Mouse (Mus musculus): ENCODE measurements at regions not wholly inside any gene's neighbourhood (a gene's known extent, or its start where the extent isn't known, plus 50 kb on each side); places are given as distances from the start of the nearest gene placed in this dataset.

GRCm38 (mm10) chr6:94911374-94911773 is 205.7 kb upstream of the Kbtbd8 start:
- peak; percentile 31 for DNase-seq (ENCODE audit: extremely low spot score)

GRCm38 (mm10) chr6:94900862-94901261 is 200.9 kb upstream of the Lrig1 start:
- DNase-seq (ENCODE audit: extremely low spot score): no peak

GRCm38 (mm10) chr6:94898881-94899280 is 198.9 kb upstream of the Lrig1 start:
- no peak for DNase-seq (ENCODE audit: extremely low spot score)

GRCm38 (mm10) chr6:94890165-94890564 is 190.2 kb upstream of the Lrig1 start:
- peak; percentile 19 for DNase-seq (ENCODE audit: extremely low spot score)

- no peak for DNase-seq (ENCODE audit: extremely low spot score)
These were observed 189.3 kb upstream of the Lrig1 start for GRCm38 (mm10) chr6:94889271-94889670.

DNA sequence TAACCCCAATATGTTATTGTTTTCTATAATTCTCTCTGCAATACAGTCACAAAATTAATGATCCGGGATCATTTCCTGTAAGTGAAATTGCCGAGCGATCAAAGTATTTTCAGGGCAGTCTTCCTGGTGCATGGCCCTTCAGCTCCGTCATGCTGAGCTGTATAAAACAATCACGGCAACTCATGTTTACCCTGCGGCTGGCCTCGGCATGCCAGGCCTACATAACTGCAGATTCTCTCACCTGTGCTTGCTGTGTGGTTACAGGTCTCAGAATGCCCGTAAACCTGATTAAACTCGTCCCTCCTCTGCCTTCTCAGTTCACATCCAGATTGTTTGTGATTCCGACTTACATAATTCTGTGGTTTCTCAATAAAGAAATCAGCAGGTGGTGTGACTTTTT is 181.2 kb upstream of the Lrig1 start:
- no peak for DNase-seq (ENCODE audit: extremely low spot score)

GRCm38 (mm10) chr6:94875841-94876240 is 175.9 kb upstream of the Lrig1 start:
- DNase-seq (ENCODE audit: extremely low spot score): no peak

GRCm38 (mm10) chr6:94875065-94875464 is 175.1 kb upstream of the Lrig1 start:
- no peak for DNase-seq (ENCODE audit: extremely low spot score)

DNA sequence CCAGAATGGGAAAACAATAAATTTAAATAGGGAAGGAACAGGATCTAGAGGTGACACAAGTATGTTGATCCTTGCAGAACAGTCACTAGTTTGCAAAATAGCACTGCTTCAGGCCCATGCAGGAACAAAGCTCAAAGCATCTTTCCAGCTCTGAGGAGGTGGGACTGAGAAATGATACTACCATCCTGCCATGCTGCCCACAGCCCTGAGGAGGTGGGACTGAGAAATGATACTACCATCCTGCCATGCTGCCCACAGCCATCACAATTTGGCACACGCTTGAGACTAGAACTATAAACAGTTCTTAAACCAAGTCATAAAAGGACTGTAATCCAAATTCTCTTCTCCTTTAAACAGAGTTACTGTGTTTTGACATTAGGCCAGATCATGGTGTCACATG is 174.5 kb upstream of the Lrig1 start:
- no peak for DNase-seq (ENCODE audit: extremely low spot score)

DNA sequence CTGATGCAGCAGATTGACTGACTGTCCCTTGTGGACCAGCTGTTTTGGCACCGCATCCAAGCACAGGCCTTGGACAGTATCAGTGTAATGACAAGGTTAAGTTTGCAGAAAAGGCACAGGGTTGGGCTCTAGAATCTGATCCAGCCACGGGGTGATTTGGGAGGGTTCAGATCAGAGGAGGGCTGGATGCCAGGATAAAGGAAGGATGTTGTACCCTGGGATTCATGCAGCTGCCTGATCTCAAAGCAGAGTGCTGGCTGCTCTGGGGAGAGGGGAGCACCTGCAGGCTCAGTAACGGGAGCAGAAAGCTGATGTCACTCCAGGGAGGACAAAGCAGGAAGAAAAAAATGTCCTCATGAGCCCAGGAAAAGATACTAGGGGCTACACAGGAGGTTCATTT is 168.0 kb upstream of the Lrig1 start:
- no peak for DNase-seq (ENCODE audit: extremely low spot score)

GRCm38 (mm10) chr6:94865498-94865897 is 165.5 kb upstream of the Lrig1 start:
- DNase-seq (ENCODE audit: extremely low spot score): no peak

DNA sequence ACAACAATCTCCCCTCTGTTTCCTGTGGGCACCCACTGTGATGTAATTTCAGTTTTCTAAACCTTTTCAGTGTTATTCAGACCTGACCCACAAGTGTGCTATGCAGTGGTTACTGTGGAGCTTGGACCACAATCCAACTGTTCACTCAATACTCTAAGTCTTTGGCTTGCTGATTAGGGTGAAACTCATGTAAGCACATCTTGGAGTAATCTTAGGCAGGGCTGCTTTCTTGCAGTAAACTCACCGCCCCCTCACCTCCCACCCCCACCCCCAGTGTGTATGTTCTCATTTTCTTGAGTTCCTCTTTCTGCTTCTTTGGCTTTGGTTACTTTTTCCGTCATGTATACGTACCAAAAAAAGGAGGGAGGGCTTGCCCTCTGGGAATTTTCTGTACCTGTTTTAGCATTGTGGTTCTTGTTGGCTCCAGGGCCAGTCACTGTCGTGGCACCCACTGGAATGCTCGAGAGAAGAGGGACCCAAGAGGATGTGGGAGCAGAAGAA is 158.2 kb upstream of the Lrig1 start:
- DNase-seq (ENCODE audit: extremely low spot score): no peak

GRCm38 (mm10) chr6:94850121-94850520 is 150.2 kb upstream of the Lrig1 start:
- DNase-seq (ENCODE audit: extremely low spot score): no peak

- DNase-seq (ENCODE audit: extremely low spot score): no peak
These were observed 149.6 kb upstream of the Lrig1 start for GRCm38 (mm10) chr6:94849533-94849932.

DNA sequence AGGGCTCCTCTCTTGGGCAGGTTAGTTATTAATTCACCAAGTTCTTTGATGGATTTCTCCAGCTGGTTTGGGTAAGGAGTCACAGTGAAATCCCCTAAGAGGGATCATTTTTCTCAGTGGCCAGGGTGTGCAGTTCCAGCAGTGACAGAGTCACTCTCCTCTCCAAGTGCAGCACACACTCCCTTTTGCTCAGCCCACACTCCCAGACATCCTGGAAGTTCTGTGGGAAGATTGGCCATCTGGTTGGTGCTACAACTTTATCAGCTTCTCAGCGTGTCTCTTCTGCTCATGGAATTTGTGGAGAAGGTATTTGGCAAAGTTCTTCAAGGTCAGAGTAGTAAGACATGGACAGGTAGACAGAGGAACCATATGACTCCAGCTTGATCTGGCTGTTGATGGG is 148.5 kb upstream of the Lrig1 start:
- DNase-seq (ENCODE audit: extremely low spot score): no peak

GRCm38 (mm10) chr6:94845821-94846220 is 145.9 kb upstream of the Lrig1 start:
- no peak for DNase-seq (ENCODE audit: extremely low spot score)

DNA sequence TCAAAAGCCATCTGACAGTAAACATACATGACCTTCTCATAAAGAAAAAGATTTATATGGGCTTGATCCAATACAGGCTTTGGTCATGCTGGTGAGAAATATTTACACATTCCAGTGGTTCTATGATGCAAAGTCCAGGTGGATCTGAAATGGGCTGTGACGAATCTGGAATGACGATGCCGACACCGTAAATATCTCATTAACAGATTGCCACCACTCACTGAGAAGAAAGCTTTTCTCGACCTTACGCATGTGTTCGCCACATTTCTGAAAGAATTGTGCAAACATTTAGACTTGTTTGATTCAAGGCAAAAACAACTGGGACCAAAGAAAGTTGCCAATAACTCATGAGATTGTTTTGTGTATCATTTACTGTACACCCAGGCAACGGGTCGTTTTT is 142.9 kb upstream of the Lrig1 start:
- DNase-seq (ENCODE audit: extremely low spot score): no peak

DNA sequence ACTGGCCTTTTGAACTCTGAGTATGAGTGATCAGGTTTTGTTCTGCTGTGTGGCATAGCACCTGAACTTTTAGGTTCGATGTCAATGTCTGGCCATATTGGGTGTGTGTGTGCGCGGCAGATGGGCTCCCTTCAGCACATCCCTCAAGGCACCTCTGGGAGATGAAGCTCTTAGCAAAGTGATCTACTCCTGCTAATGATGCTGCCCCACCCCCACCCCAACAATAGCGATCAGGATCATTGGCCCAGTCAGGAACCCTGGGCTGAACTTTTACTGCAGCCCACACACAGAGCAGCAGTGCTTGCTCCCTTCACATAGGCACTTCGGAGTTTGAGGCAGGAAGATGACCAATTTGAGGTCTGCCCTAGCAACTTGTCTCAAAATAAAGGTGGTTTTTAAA is 141.9 kb upstream of the Lrig1 start:
- DNase-seq (ENCODE audit: extremely low spot score): no peak

DNA sequence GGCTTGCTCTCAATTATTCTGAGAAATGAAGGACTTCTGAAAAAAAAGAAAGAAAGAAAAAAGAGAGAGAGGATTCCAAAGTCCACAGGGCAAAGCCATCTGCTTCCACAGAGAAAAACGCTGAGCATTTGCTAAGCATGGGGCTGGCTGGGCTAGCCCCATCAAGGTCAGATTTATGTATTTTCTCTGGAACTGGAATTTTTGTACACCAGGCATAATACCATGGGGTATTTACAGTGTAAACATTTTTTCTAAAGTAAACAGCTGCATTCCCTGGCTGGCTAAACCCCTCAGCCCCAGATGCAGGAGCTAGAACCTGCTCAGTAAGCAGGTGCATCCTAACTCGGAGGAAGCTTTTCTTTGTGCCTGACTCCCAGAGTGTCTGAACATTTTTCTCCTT is 135.8 kb upstream of the Lrig1 start:
- DNase-seq (ENCODE audit: extremely low spot score): no peak

DNA sequence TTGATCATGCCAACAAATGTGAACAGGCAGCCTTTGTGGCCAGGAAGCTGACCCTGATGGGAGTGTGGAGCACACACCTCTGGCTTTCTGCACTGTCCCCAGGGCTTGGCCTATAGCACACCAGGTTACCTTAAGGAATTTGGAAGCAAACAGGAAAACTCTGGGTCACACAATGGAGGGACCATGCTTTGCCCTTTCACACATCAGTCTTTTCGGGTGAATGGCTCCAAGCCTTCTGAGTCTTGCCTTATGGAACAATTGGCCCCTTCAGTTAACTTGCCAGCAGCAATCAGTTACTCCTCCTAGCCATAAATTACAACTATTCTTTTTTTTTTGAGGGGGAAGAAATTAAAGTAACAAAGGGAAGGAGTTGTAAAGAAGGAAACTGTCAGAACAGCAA is 134.6 kb upstream of the Lrig1 start:
- peak; percentile 26 for DNase-seq (ENCODE audit: extremely low spot score)

GRCm38 (mm10) chr6:94830801-94831200 is 130.8 kb upstream of the Lrig1 start:
- DNase-seq (ENCODE audit: extremely low spot score): no peak

DNA sequence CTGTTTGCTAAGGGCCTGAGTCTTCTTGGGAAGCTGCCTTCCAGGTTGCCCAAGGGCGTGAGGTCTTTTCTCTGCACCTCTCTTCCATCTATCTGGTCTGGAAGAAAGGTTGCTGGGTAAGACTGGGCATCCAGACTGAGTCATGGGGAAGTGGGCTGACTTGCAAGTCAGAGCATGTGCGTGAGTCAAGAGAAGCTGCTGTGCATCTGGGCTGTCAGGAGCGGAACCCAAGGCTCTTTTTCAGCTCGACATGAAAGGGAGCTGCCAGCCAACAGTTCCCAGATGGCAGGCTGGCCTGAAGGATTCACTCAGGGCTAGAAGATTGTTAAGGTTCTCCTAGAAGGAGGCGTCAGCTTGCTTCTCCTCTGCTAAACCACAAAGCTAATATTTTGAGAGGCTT is 129.3 kb upstream of the Lrig1 start:
- no peak for DNase-seq (ENCODE audit: extremely low spot score)

- no peak for DNase-seq (ENCODE audit: extremely low spot score)
These were observed 126.7 kb upstream of the Lrig1 start for GRCm38 (mm10) chr6:94826656-94827055.

DNA sequence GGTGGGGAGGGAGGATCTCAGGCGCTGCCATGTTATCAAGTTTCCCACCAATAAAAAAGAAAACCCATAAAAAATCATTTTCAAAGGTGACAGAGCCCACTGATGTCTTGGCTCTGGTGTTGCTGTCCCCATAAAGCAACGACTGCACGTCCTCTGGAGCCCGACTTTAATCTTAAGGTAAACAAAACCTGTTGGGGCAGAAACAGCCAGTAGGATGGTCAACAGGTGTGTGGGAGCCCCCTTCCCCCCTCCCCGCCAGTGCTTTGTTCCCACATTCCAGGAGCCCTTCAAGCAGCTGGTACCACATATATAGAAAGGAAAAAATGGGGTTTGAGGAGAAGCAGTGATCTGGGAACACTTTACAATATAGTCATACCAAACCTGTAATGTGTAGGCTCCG is 118.3 kb upstream of the Lrig1 start:
- no peak for DNase-seq (ENCODE audit: extremely low spot score)

DNA sequence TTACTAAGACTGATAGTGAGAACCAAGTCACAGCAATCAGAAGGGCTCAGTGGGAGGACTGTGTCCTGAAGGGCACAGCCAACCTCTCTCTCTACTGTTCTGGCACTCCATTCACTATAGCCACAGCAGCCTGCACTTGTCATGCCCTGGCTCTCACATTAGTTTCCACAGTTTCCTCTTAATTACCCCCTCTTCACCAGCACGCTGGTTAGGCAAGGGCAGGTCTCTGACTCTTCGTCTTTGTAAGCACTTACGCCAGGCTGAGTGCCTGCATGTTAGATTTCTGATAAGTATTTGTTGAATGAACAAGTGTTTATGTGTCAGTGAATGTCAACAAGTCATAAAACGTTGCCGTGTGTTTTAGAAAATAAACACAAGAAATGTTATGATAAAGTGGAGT is 116.2 kb upstream of the Lrig1 start:
- no peak for DNase-seq (ENCODE audit: extremely low spot score)

Data from embryo, embryonic 9.5 days (tissue).